Mouse (Mus musculus) ovary, postnatal 14 days (tissue): ENCODE results near the gene Zdhhc19.

Source experiments
- DNase-seq: peaks from one replicate; pipeline ENCODE4 v3.0.0; 2022; ENCODE audit warnings: low spot score

Gene Zdhhc19

GRCm38 (mm10) chr16:32495965-32496364 lies at the start of gene Zdhhc19:
Gene Zdhhc19, plus strand, starts transcription at chr16:32496265.
- no peak for DNase-seq

- DNase-seq: no peak
These were observed 49.4 kb upstream of the Zdhhc19 start for GRCm38 (mm10) chr16:32446563-32447138.

DNA sequence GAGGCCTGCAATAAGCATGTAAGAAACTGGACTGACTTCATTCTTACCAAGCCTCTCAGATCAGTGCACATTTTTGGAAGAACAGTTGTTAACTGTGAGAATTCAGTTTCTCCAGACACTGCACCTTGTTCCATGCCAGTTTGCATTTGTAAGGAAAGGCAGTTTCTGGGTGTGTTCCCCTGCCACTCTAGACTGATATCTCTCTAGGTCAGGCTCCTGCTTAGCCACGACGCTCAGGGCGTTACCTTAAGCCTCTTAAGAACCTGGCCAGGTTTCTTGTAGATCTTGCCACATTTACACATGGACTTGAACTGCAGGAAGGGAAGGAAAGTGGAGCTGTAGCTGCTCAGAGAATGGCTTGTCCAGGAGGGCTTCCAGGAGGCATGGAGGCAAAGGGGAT lies 46.4 kb upstream of the Zdhhc19 start:
- no peak for DNase-seq

- DNase-seq: no peak
These were observed 45.9 kb upstream of the Zdhhc19 start for GRCm38 (mm10) chr16:32450133-32450532.

GRCm38 (mm10) chr16:32453102-32453501 lies 43.0 kb upstream of the Zdhhc19 start:
- no peak for DNase-seq

- DNase-seq: no peak
These were observed 41.4 kb upstream of the Zdhhc19 start for GRCm38 (mm10) chr16:32454646-32455045.

- DNase-seq: no peak
These were observed 40.0 kb upstream of the Zdhhc19 start for GRCm38 (mm10) chr16:32456086-32456485.

DNA sequence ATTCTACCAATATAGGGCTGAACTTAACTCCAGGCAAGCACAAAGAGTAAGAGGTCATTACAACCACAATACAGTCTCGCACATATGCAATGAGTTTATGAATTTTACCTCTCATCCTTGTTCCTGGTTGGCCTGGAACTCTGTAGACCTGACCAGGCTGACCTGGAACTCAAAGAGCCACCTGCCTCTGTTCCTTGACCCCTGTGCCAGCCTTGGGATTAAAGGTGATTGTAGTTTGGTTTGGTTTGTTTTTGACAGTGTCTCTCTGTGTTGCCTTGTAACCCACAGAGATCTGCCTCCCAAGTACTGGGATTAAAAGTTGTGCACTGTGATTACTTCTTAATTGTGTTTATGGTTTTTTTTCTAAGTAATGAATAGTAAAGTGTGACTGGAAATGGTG lies 39.3 kb upstream of the Zdhhc19 start:
- no peak for DNase-seq

GRCm38 (mm10) chr16:32457589-32458386 lies 38.3 kb upstream of the Zdhhc19 start:
- DNase-seq: peak; percentile 26

- no peak for DNase-seq
These were observed 35.5 kb upstream of the Zdhhc19 start for GRCm38 (mm10) chr16:32460518-32460917.

GRCm38 (mm10) chr16:32461713-32462112 lies 34.4 kb upstream of the Zdhhc19 start:
- DNase-seq: no peak

- no peak for DNase-seq
These were observed 33.1 kb upstream of the Zdhhc19 start for GRCm38 (mm10) chr16:32462950-32463349.

GRCm38 (mm10) chr16:32463426-32463825 lies 32.6 kb upstream of the Zdhhc19 start:
- no peak for DNase-seq

DNA sequence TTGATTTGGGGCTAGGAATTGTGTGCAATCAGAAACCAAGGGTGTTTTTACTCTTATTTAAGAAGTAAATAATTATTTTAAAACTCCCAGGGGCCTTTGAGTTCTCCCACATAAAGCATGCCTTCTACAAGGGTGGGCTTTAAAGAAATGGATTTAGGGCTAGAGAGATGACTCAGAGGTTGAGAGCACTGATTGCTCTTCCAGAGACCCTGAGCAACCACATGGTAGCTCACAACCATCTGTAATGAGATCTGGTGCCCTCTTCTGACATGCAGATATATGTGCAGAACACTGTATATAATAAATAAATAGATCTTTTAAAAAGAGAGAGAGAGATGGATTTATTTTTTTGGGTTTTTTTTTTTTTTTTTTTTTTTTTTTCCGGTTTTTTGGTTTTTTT lies 31.2 kb upstream of the Zdhhc19 start:
- DNase-seq: no peak

GRCm38 (mm10) chr16:32468488-32468887 lies 27.6 kb upstream of the Zdhhc19 start:
- DNase-seq: no peak

DNA sequence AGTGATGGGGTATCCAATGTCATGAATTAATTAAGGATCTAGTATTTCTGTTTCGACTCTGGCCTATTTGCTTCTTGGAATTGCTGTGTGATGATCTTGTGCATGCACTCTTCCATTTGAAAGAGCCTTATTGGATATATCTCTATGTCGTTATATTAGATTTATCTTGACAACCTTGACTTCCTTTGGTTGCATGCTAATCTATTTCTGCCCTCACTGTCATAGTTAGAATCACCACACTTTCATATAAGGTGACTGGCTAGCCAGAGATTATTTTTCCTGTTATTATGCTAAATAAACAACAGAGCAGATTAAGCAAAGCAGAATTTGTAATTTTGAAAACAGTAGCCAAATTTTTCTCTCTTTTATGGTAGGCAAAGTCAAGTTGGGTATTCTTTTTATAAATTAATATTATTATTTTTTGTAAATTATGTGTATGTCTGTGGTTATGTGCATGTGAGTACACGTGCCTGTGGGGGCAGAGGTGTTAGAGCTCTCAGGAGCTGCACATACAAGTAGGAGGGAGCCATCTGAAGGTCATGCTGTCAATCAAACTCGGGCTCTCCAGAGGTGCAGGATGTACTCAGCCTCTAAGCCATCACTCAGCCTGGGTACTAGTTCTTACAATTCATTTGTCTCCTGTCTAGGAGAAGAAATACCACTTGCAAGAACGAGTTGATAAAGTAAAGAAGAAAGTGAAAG lies 26.5 kb upstream of the Zdhhc19 start:
- no peak for DNase-seq

DNA sequence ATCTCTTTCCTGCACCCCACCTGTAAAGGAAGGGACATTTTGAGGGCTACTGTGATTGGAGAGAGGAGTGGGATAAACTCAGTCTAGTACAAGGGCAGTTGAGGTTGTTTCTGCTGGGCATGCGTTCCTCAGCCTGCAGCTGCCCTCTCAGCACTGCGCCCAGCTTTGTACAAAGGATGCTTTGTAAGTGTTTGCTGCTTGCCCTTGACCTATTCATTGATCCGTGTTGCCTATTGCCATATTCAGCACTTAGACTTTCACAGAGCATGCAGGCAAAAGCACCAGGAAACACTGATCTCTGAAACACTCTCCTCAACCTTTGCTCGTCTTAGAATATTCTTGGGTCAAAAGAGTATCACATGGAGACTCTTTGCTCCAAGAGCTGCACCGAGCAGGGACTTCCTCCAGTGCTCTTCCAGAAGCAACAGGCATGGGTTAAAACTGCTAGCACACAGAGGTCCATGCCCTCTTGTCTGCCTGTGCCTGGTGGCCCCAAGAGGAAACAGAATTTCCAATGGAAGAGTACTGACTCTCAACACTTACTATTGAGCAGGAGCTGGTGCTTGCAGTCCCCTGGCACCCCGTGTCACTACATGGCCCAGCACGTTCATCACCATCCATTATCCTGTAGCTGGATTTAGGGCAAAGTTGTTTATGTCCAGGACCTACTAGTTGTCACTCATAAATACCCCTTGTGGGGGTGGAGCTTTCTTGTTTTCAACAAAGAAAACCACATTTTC lies 23.6 kb upstream of the Zdhhc19 start:
- DNase-seq: no peak

GRCm38 (mm10) chr16:32477315-32477714 lies 18.8 kb upstream of the Zdhhc19 start:
- no peak for DNase-seq

GRCm38 (mm10) chr16:32479415-32479814 lies 16.6 kb upstream of the Zdhhc19 start:
- DNase-seq: no peak

- no peak for DNase-seq
These were observed 11.6 kb upstream of the Zdhhc19 start for GRCm38 (mm10) chr16:32484431-32484871.

DNA sequence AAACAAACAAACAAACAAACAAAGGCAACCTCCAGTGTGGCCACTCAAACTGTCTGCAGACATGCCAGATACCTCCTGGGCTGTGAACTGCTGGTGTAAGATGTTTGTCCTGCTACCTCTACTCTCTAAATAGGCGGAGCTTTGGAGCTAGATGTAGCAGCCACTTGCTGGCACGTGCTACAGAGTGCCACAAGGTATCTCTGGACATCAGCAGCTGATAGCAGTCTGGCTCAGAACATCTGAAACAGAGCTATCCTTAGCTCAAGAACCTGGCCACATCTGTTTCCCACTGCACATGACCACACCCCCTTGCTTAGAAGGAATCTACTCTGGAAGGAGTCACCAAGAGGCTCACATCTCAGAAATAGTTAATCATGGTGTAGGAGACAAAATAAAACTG lies 10.9 kb upstream of the Zdhhc19 start:
- DNase-seq: no peak

DNA sequence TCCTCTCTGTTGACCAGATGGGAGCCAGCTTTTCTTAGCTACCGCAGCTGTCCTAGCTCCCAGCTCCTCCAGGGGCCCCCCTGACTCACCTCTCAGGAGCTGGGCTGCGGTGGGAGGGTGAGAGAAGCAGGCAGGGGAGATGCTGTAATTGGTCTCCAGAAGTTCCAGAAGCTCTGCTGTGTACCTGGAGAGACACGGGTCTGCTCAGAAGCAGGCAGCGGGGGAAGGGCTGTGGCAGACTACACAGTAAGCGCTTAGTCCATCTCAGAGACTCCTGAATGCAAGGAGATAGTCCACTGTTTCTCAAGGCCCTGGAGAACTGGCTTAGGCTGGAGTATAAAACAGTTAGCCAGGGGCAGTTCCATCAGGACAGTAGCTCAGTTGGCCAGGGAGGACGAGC lies 10.0 kb upstream of the Zdhhc19 start:
- no peak for DNase-seq
